Mouse (Mus musculus) liver, embryonic 16.5 days (tissue): ENCODE data around the gene Hist2h2bb. TPM values are rescaled to one million over a fixed set of nuclear protein-coding genes. Genes with fewer than 3 reads are reported as not detected.
"Not testable (repeated sequence)": the region's sequence is repeated elsewhere in the genome, so short reads cannot be mapped to it uniquely, and the experiment has no call there.

Experiments used
- ATAC-seq: fragments of 200-750 bp; cut with Nextera tagmentation; 2 replicates; pipeline ENCODE4 v1.8.0; 2017; ENCODE audit warnings: low read depth, mild to moderate bottlenecking, moderate number of reproducible peaks, moderate library complexity
- H3K27ac ChIP-seq: fragments of 300-500 bp; sonication (generic); 2 replicates; pipeline ENCODE4 v1.5.1; 2014; ENCODE audit warnings: mild to moderate bottlenecking, low read length
- H3K27me3 ChIP-seq: fragments of 300-500 bp; sonication (generic); 2 replicates; pipeline ENCODE4 v1.6.1; 2014; ENCODE audit warnings: low read depth, low read length, mixed read lengths; ENCODE audit not compliant: control insufficient read depth, insufficient read depth
- H3K36me3 ChIP-seq: fragments of 300-500 bp; sonication (generic); 2 replicates; pipeline ENCODE4 v1.6.1; 2014; ENCODE audit warnings: mild to moderate bottlenecking; ENCODE audit not compliant: control insufficient read depth, insufficient read depth
- H3K4me1 ChIP-seq: fragments of 300-500 bp; sonication (generic); 2 replicates; pipeline ENCODE4 v1.6.1; 2014; ENCODE audit warnings: low read depth, low read length, mixed read lengths; ENCODE audit not compliant: control insufficient read depth
- H3K4me2 ChIP-seq: fragments of 300-500 bp; sonication (generic); 2 replicates; pipeline ENCODE4 v1.6.1; 2014; ENCODE audit warnings: low read depth, low read length, mixed read lengths
- H3K4me3 ChIP-seq: fragments of 300-500 bp; sonication (generic); 2 replicates; pipeline ENCODE4 v1.5.1; 2014; ENCODE audit warnings: low read depth, mild to moderate bottlenecking, low read length
- H3K9ac ChIP-seq: fragments of 300-500 bp; sonication (generic); 2 replicates; pipeline ENCODE4 v1.6.1; 2014; ENCODE audit warnings: low read depth, low read length
- H3K9me3 ChIP-seq: fragments of 300-500 bp; sonication (generic); replicated peaks from 2 replicates; pipeline ENCODE4 v1.6.1; 2016; ENCODE audit warnings: low read length; ENCODE audit not compliant: control insufficient read depth
- WGBS: fragments of 180-500 bp; shearing (Covaris S2); extraction: QIAGEN DNeasy Blood & Tissue Kit; methylation state at CpG from one replicate; pipeline ENCODE4 v1.1.7; 2014; ENCODE audit not compliant: insufficient replicate concordance; 5-methylcytosine and 5-hydroxymethylcytosine counted together
- polyA plus RNA-seq: library from polyadenylated mRNA; unstranded; fragments of >200 nt; fragmentation: Nextera tagmentation; extraction: Ambion mirVana; gene quantifications from 2 replicates; pipeline ENCODE4 v1.2.1, GENCODE M21; 2015

The Hist2h2bb gene
- polyA plus RNA-seq, 1 experiment from 2014 or later, result 17.9 TPM

- Histone ChIP-seq H3K4me2 (peak within 1 kb of the TSS; percentile 49), H3K27ac (peak within 1 kb of the TSS; percentile 95), H3K4me1 (peaks cover 43% of the 10 kb centered on the region), H3K9ac (peak within 1 kb of the TSS; percentile 80), H3K4me3 (peak within 1 kb of the TSS; percentile 69)
- 0% methylated on average over 7 of the region's 47 CpGs for WGBS
- not testable (repeated sequence) for H3K9me3 ChIP-seq, H3K27me3 ChIP-seq, H3K36me3 ChIP-seq
- ATAC-seq, result peak; percentile 80
Observed at GRCm38 (mm10) chr3:96246427-96246856, 23.1 kb upstream of the Hist2h2bb start, which contains the start of gene Hist2h3c1. Hist2h3c1 (plus strand) TSS chr3:96246685.

GRCm38 (mm10) chr3:96247356-96248140, 22.0 kb upstream of the Hist2h2bb start:
- no peak for ATAC-seq
- Histone ChIP-seq H3K9ac (peak overlapping the region; percentile 80), H3K9me3 (no peaks in the 10 kb centered on the region), H3K27ac (peak overlapping the region; percentile 95), H3K4me1 (peaks cover 36% of the 10 kb centered on the region), H3K4me3 (peak overlapping the region; percentile 69), H3K27me3 (no peaks in the 10 kb centered on the region), H3K4me2 (peak overlapping the region; percentile 49), H3K36me3 (no peaks in the 10 kb centered on the region)
- WGBS, result 3% methylated on average over 11 of the region's 11 CpGs

- Histone ChIP-seq H3K4me1 (peaks cover 34% of the 10 kb centered on the region), H3K36me3 (no peaks in the 10 kb centered on the region), H3K27ac (peak overlapping the region; percentile 95), H3K9me3 (no peaks in the 10 kb centered on the region), H3K4me3 (peak overlapping the region; percentile 69), H3K4me2 (peak overlapping the region; percentile 49), H3K27me3 (no peaks in the 10 kb centered on the region), H3K9ac (peak overlapping the region; percentile 80)
- no peak for ATAC-seq
- 45% methylated on average over 6 of the region's 6 CpGs for WGBS
Observed at GRCm38 (mm10) chr3:96248141-96249033, 21.2 kb upstream of the Hist2h2bb start.

GRCm38 (mm10) chr3:96249034-96249345, 20.6 kb upstream of the Hist2h2bb start:
- peak overlapping the region; percentile 49 for H3K4me2 ChIP-seq
- H3K4me1 ChIP-seq, result peaks cover 34% of the 10 kb centered on the region
- peak overlapping the region; percentile 95 for H3K27ac ChIP-seq
- no peaks in the 10 kb centered on the region for H3K9me3 ChIP-seq
- peak overlapping the region; percentile 69 for H3K4me3 ChIP-seq
- H3K9ac ChIP-seq, result peak overlapping the region; percentile 80
- H3K36me3 ChIP-seq, result no peaks in the 10 kb centered on the region
- H3K27me3 ChIP-seq, result no peaks in the 10 kb centered on the region
- 64% methylated on average over 4 of the region's 4 CpGs for WGBS
- ATAC-seq, result no peak

- peak overlapping the region; percentile 77 for H3K27ac ChIP-seq
Observed at GRCm38 (mm10) chr3:96250890-96251289, 18.7 kb upstream of the Hist2h2bb start.

GRCm38 (mm10) chr3:96251787-96252186, 17.8 kb upstream of the Hist2h2bb start:
- Histone ChIP-seq H3K4me3 (no peak overlapping the region), H3K4me2 (no peak overlapping the region), H3K9me3 (no peaks in the 10 kb centered on the region), H3K27ac (peak overlapping the region; percentile 26; the same call in 1 of the 2 replicates), H3K36me3 (no peaks in the 10 kb centered on the region), H3K4me1 (peaks cover 50% of the 10 kb centered on the region), H3K9ac (no peak overlapping the region), H3K27me3 (no peaks in the 10 kb centered on the region)
- WGBS, result 78% methylated on average over 3 of the region's 3 CpGs
- no peak for ATAC-seq

More at GRCm38 (mm10) chr3:96250890-96251289, 18.7 kb upstream of the Hist2h2bb start:
- no peak for ATAC-seq
- H3K9me3 ChIP-seq, result no peaks in the 10 kb centered on the region
- H3K27me3 ChIP-seq, result no peaks in the 10 kb centered on the region
- H3K36me3 ChIP-seq, result no peaks in the 10 kb centered on the region
- WGBS, result 55% methylated on average over 3 of the region's 3 CpGs
- H3K4me1 ChIP-seq, result peaks cover 45% of the 10 kb centered on the region
- peak overlapping the region; percentile 17 for H3K4me3 ChIP-seq
- peak overlapping the region; percentile 16; the same call in 1 of the 2 replicates for H3K4me2 ChIP-seq
- peak overlapping the region; percentile 33; the same call in 1 of the 2 replicates for H3K9ac ChIP-seq

- peak overlapping the region; percentile 56 for H3K4me2 ChIP-seq
- no peaks in the 10 kb centered on the region for H3K27me3 ChIP-seq
- H3K27ac ChIP-seq, result peak overlapping the region; percentile 83
- H3K4me3 ChIP-seq, result peak overlapping the region; percentile 21
- H3K9ac ChIP-seq, result peak overlapping the region; percentile 59
- 25% methylated on average over 10 of the region's 10 CpGs for WGBS
- no peaks in the 10 kb centered on the region for H3K9me3 ChIP-seq
- no peaks in the 10 kb centered on the region for H3K36me3 ChIP-seq
- H3K4me1 ChIP-seq, result peaks cover 39% of the 10 kb centered on the region
- ATAC-seq, result peak; percentile 91
Observed at GRCm38 (mm10) chr3:96254683-96255355, 14.7 kb upstream of the Hist2h2bb start.

- Histone ChIP-seq H3K27ac (no peak overlapping the region), H3K36me3 (no peaks in the 10 kb centered on the region), H3K4me2 (no peak overlapping the region), H3K4me3 (no peak overlapping the region), H3K27me3 (no peaks in the 10 kb centered on the region), H3K9ac (peak overlapping the region; percentile 1; the same call in 1 of the 2 replicates), H3K9me3 (no peaks in the 10 kb centered on the region), H3K4me1 (peaks cover 31% of the 10 kb centered on the region)
- no peak for ATAC-seq
- WGBS, result 53% methylated on average over 5 of the region's 5 CpGs
Observed at GRCm38 (mm10) chr3:96255926-96256593, 13.5 kb upstream of the Hist2h2bb start.
